Mouse (Mus musculus) adipose tissue, adult 10 weeks (tissue): Measurements from ENCODE around the gene Fam163b. TPM values are rescaled to one million over a fixed set of nuclear protein-coding genes. Genes with fewer than 3 reads are reported as not detected.

Source experiments
- polyA plus RNA-seq: library from polyadenylated mRNA; stranded (reverse); fragments of 350-450 nt; fragmentation: Illumina TruSeq; extraction: RNeasy Lipid Tissue Mini Kit (QIAGEN cat#74804); gene quantifications from one replicate; pipeline ENCODE4 v1.2.3, GENCODE M21; 2014; ENCODE audit warnings: low read depth, low replicate concordance

Gene Fam163b
- polyA plus RNA-seq = 0.12 TPM

DNA sequence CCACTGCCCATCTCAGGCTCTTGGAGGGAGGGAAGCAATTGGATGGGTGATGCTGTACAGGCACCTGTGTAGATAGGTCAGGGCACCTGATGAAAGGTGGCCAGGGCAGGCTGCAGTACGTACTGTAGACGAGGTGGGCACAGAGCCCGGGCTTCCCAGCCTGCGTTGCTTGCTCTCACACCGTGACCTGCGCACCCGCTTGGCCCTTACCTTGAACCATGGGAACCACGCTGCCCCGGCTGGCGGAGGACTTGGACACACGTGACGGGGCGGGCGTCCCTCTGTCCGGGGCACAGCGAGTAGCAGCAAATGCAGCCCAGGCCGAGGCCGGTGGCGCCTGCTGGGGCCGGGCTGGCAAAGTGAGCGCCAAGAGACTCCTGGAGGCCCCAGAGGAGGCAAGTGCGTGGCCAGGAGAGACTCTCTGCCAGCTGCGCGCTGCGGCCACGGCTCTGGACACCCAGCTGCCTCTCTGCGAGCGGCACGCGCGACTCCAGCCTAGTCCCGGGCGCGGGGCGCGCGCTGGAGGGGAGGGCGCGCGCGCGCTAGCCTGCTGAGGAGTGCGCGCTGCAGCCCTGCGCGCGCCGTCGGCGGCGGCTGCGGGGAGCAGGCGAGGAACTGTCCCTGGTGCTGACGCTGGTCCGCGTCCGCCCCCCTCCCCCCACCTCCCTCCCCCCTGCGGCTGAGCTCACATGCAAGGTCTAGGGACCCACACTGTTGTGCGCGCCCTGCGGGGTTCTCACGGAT is at the start of gene Fam163b:
Gene Fam163b (minus strand): TSS at position 542 of the 744 bp plus-strand sequence.

GRCm38 (mm10) chr2:27164796-27165590 is 22.7 kb upstream of the Fam163b start, which contains the start of gene Dbh:
Gene Dbh (plus strand): TSS chr2:27165233.

GRCm38 (mm10) chr2:27079152-27079584 is 63.1 kb downstream of the Fam163b start, which contains the start of gene Adamtsl2:
Gene Adamtsl2 (plus strand): TSS chr2:27079379.

DNA sequence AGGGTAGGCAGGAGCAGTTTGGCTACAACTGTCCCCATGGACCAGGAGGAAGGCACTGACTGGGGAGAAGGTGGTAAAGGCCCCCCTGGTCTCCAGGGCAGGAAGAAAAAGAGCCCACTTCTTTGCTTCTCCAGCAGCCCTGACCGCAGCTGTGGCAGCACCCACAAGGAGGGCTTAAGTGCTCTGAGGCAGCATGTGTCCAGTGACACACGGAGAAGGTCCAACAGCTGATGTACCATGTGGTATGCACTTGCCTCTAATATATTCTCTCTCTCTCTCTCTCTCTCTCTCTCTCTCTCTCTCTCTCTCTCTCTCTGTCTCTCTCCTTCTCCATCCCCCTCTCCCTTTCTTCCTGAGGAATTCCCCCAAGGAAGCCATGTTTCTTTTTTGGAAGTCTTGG is 70.3 kb downstream of the Fam163b start, which contains the start of gene Mymk:
Gene Mymk (minus strand): TSS at position 202 of the 400 bp plus-strand sequence.

Other genes starting within 250 kb of the Fam163b start
- 18.6 TPM for gene Surf6, start 239.6 kb downstream of the Fam163b start, polyA plus RNA-seq
- 45.9 TPM for gene Med22, start 231.8 kb downstream of the Fam163b start, polyA plus RNA-seq
- 1,138 TPM for gene Rpl7a, start 231.7 kb downstream of the Fam163b start, polyA plus RNA-seq
- 33.0 TPM for gene Surf2, start 226.1 kb downstream of the Fam163b start, polyA plus RNA-seq
- gene Surf1, start 226.0 kb downstream of the Fam163b start, polyA plus RNA-seq = 83.7 TPM
- gene Surf4, start 208.6 kb downstream of the Fam163b start, polyA plus RNA-seq = 188 TPM
- 3.1 TPM for gene Stkld1, start 208.4 kb downstream of the Fam163b start, polyA plus RNA-seq
- gene Rexo4, start 178.1 kb downstream of the Fam163b start, polyA plus RNA-seq = 47.0 TPM
- not detected for gene Adamts13, start 169.1 kb downstream of the Fam163b start, polyA plus RNA-seq
- 54.7 TPM for gene Cacfd1, start 132.6 kb downstream of the Fam163b start, polyA plus RNA-seq
- gene Slc2a6, start 114.5 kb downstream of the Fam163b start, polyA plus RNA-seq = 0.91 TPM
- gene Mymk, start 70.3 kb downstream of the Fam163b start, polyA plus RNA-seq = not detected
- 4.7 TPM for gene Adamtsl2, start 63.1 kb downstream of the Fam163b start, polyA plus RNA-seq
- 0.26 TPM for gene Dbh, start 22.7 kb upstream of the Fam163b start, polyA plus RNA-seq
- gene Sardh, start 105.8 kb upstream of the Fam163b start, polyA plus RNA-seq = 28.4 TPM